Mouse (Mus musculus): ENCODE measurements around the gene Actr2. TPM values are rescaled to one million over a fixed set of nuclear protein-coding genes. Genes with fewer than 3 reads are reported as not detected.

Actr2 gene
- polyA plus RNA-seq, 1 experiment from 2014 or later: 115 TPM

DNA sequence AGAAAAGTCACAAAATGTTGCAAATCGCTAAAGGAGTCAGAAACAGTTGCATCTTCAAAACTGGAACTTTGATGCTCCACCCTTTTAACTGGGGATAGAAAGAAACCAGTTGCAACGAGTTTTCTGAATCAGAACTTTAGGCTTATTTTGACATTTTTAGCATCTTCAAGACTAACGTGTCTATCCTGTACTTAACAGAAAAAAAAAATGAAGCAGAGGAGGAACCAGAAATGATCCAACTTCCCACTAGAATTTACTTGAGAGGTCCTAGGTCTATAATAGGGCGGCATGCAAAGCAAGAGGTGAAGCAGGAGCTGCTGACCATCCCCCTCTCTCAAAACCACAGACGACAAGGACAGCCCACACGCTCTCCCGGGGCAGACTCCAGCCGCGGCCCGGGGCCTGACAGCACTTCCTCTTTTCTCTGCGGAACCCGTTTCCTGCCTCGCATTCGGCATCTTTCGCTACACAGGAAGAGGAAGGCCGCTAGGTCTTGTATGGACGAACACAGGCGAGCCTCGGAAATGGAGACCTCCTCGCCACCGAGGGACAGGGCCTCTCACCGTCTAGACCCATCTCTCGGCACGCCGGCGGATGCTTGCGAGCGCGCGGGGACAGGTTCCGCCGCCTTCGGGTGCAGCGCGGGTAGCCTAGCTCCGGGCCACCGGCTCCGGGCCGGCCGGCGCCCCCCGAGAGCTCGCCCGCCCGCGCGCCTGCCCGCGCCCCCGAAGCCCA, 540 bp downstream of the Actr2 start:
- Histone ChIP-seq H3K9ac (peak overlapping the region; percentile 81), H3K4me3 (replicated peaks) (peak overlapping the region; percentile 85), H3K4me1 (peaks cover 15% of the 10 kb centered on the region), H3K4me2 (replicated peaks) (peak overlapping the region; percentile 69), H3K36me3 (0 out of 2 replicates have a peak, but pooled peaks cover 3% of the 10 kb centered on the region), H3K27ac (replicated peaks) (peak overlapping the region; percentile 96), H3K9me3 (replicated peaks) (no peaks in the 10 kb centered on the region), H3K27me3 (no peaks in the 10 kb centered on the region)
- peak; percentile 80 for ATAC-seq (ENCODE audit: insufficient number of reproducible peaks, low FRiP score, low TSS enrichment, low read depth)
- 1% methylated on average over 41 of the region's 50 CpGs for WGBS

DNA sequence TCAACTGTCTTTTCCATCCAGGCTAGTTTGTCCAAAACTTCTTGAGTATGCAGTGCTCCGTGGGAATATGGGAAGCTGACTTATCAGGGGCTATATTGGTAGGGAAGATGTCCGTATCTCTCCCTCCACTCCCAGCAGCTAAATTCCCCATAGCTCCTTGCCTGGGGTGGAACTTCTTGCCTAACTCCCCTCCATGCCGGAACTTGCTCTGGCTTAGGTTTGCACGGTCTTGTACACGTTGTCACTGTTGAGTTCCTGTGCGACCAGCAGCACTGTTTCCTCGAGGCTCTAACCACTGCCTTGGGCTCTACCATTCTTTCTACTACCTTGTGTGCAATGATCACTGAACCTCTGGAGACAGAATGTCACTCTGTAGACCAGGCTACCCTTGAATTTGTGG, 4.6 kb downstream of the Actr2 start:
- no peak overlapping the region for H3K9ac ChIP-seq
- H3K4me3 ChIP-seq (replicated peaks): no peak overlapping the region
- H3K9me3 ChIP-seq (replicated peaks): no peaks in the 10 kb centered on the region
- H3K36me3 ChIP-seq: peaks cover 3% of the 10 kb centered on the region; the same call in 1 of the 2 replicates
- no peak for ATAC-seq (ENCODE audit: insufficient number of reproducible peaks, low FRiP score, low TSS enrichment, low read depth)
- peaks cover 9% of the 10 kb centered on the region; the same call in 1 of the 2 replicates for H3K4me1 ChIP-seq
- no peak overlapping the region for H3K27ac ChIP-seq (replicated peaks)
- no peaks in the 10 kb centered on the region for H3K27me3 ChIP-seq
- H3K4me2 ChIP-seq (replicated peaks): no peak overlapping the region
- WGBS: 78% methylated on average over 7 of the region's 7 CpGs

GRCm38 (mm10) chr11:20107683-20108082, 5.0 kb downstream of the Actr2 start:
- Histone ChIP-seq H3K9ac (no peak overlapping the region), H3K9me3 (replicated peaks) (no peaks in the 10 kb centered on the region), H3K36me3 (peaks cover 3% of the 10 kb centered on the region; the same call in 1 of the 2 replicates), H3K4me2 (replicated peaks) (no peak overlapping the region), H3K27ac (replicated peaks) (no peak overlapping the region), H3K27me3 (no peaks in the 10 kb centered on the region), H3K4me3 (replicated peaks) (no peak overlapping the region), H3K4me1 (peaks cover 9% of the 10 kb centered on the region; the same call in 1 of the 2 replicates)
- WGBS: 86% methylated on average over 4 of the region's 4 CpGs
- ATAC-seq (ENCODE audit: insufficient number of reproducible peaks, low FRiP score, low TSS enrichment, low read depth): no peak

GRCm38 (mm10) chr11:20106946-20107345, 5.8 kb downstream of the Actr2 start:
- Histone ChIP-seq H3K4me1 (peaks cover 9% of the 10 kb centered on the region; the same call in 1 of the 2 replicates), H3K4me2 (replicated peaks) (no peak overlapping the region), H3K9ac (no peak overlapping the region), H3K36me3 (peaks cover 3% of the 10 kb centered on the region; the same call in 1 of the 2 replicates), H3K27me3 (no peaks in the 10 kb centered on the region), H3K9me3 (replicated peaks) (no peaks in the 10 kb centered on the region), H3K4me3 (replicated peaks) (no peak overlapping the region), H3K27ac (replicated peaks) (no peak overlapping the region)
- no peak for ATAC-seq (ENCODE audit: insufficient number of reproducible peaks, low FRiP score, low TSS enrichment, low read depth)
- 49% methylated on average over 3 of the region's 3 CpGs for WGBS

DNA sequence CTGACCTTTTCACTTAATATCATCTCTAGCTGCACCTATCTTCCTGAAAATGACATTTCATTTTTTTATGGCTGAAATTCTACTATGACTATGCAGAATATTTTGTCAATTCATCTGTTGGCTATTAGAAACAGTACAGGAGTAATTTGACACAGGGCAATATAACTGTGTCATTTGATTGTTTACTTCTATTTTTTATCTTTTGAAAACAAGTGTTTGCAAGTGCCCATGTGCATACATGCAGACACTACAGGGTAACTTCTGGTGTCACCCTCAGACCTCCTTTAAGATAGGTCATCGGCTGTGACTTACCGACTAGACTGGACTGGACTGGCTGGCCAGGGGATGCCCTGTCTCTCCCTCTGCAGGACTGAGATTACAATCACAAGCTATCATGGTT, 8.8 kb downstream of the Actr2 start:
- Histone ChIP-seq H3K4me1 (no peaks in the 10 kb centered on the region), H3K9me3 (replicated peaks) (no peaks in the 10 kb centered on the region), H3K27me3 (no peaks in the 10 kb centered on the region), H3K4me3 (replicated peaks) (no peak overlapping the region), H3K4me2 (replicated peaks) (no peak overlapping the region), H3K36me3 (peaks cover 7% of the 10 kb centered on the region), H3K27ac (replicated peaks) (no peak overlapping the region), H3K9ac (no peak overlapping the region)
- no peak for ATAC-seq (ENCODE audit: insufficient number of reproducible peaks, low FRiP score, low TSS enrichment, low read depth)
- WGBS: 91% methylated on average over 2 of the region's 2 CpGs

GRCm38 (mm10) chr11:20086306-20086705, 26.4 kb downstream of the Actr2 start:
- Histone ChIP-seq H3K4me3 (replicated peaks) (no peak overlapping the region), H3K36me3 (peaks cover 46% of the 10 kb centered on the region), H3K27me3 (no peaks in the 10 kb centered on the region), H3K9me3 (replicated peaks) (no peaks in the 10 kb centered on the region), H3K4me2 (replicated peaks) (no peak overlapping the region), H3K4me1 (no peaks in the 10 kb centered on the region), H3K9ac (no peak overlapping the region), H3K27ac (replicated peaks) (no peak overlapping the region)
- no peak for ATAC-seq (ENCODE audit: insufficient number of reproducible peaks, low FRiP score, low TSS enrichment, low read depth)

DNA sequence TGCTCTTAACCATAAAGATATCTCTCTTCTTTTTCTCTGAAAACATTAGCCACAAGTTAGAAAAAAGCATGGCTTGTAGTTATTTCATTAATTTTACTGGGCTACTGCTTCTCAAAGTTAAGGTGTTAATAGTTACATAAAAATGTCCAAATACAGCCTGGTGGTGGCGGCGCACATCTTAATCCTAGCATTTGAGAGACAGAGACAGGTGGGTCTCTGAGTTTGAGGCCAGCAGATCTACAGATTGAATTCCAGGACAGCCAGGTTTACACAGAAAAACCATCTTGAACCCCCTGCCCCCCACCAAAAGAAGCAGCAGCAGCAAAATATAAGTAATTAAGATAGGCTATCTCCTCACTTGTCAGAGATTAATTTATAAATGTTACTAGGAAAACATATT, 27.1 kb downstream of the Actr2 start:
- Histone ChIP-seq H3K4me2 (replicated peaks) (no peak overlapping the region), H3K9me3 (replicated peaks) (no peaks in the 10 kb centered on the region), H3K4me1 (no peaks in the 10 kb centered on the region), H3K4me3 (replicated peaks) (no peak overlapping the region), H3K36me3 (peaks cover 50% of the 10 kb centered on the region), H3K9ac (no peak overlapping the region), H3K27ac (replicated peaks) (no peak overlapping the region), H3K27me3 (no peaks in the 10 kb centered on the region)
- 95% methylated on average over 2 of the region's 2 CpGs for WGBS
- ATAC-seq (ENCODE audit: insufficient number of reproducible peaks, low FRiP score, low TSS enrichment, low read depth): no peak

DNA sequence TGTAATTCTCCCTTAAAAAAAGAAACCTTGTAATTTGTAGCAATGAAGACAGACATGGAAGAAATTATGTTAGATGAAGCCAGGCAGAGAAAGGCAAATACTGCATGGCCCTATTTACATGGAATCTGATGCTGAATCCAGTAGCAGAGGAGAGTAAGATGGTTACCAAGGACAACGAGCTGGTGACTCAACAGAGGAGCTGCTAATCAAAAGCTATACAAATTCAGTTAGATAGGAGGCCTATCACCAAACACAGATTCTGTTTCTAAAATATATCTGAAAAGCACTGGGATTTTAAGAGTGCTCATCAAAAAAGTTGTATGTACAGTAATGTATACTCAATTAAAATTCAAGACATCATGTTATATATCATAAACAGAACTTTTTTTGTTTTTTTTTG, 37.3 kb downstream of the Actr2 start:
- no peaks in the 10 kb centered on the region for H3K9me3 ChIP-seq (replicated peaks)
- no peak overlapping the region for H3K4me2 ChIP-seq (replicated peaks)
- 69% methylated on average over 1 of the region's 1 CpGs for WGBS
- no peaks in the 10 kb centered on the region for H3K27me3 ChIP-seq
- H3K27ac ChIP-seq (replicated peaks): no peak overlapping the region
- no peaks in the 10 kb centered on the region for H3K4me1 ChIP-seq
- no peak overlapping the region for H3K9ac ChIP-seq
- ATAC-seq (ENCODE audit: insufficient number of reproducible peaks, low FRiP score, low TSS enrichment, low read depth): no peak
- no peak overlapping the region for H3K4me3 ChIP-seq (replicated peaks)
- peaks cover 71% of the 10 kb centered on the region for H3K36me3 ChIP-seq

DNA sequence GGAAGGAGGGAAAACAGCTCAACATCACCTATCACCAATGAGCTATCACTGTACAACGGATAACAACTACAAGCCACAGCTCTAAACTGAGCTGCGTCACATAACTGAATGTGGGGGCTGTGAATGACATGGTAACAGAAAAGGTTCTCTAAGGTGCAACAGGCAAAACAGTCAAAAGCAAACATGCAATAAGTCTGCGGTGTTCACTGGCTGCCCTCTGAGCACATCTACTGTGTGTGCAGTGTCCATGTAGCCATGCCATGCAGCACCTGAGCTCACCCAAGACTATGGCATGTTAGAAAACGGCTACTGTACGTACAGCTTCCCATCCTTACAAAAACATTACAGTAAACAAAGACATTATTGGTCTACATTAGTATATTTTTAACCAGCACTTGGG, 39.9 kb downstream of the Actr2 start:
- peak overlapping the region; percentile 6; the same call in 1 of the 2 replicates for H3K27ac ChIP-seq (replicated peaks)
- H3K9me3 ChIP-seq (replicated peaks): no peaks in the 10 kb centered on the region
- peaks cover 63% of the 10 kb centered on the region for H3K36me3 ChIP-seq
- H3K4me1 ChIP-seq: no peaks in the 10 kb centered on the region
- no peak overlapping the region for H3K4me3 ChIP-seq (replicated peaks)
- H3K4me2 ChIP-seq (replicated peaks): no peak overlapping the region
- H3K9ac ChIP-seq: no peak overlapping the region
- no peaks in the 10 kb centered on the region for H3K27me3 ChIP-seq
- WGBS: 93% methylated on average over 5 of the region's 5 CpGs
- ATAC-seq (ENCODE audit: insufficient number of reproducible peaks, low FRiP score, low TSS enrichment, low read depth): no peak

- no peaks in the 10 kb centered on the region for H3K27me3 ChIP-seq
Observed at GRCm38 (mm10) chr11:20072174-20072573, 40.5 kb downstream of the Actr2 start.

GRCm38 (mm10) chr11:20068346-20069004, 44.2 kb downstream of the Actr2 start:
- Histone ChIP-seq H3K4me3 (replicated peaks) (no peak overlapping the region), H3K4me1 (no peaks in the 10 kb centered on the region), H3K27me3 (no peaks in the 10 kb centered on the region), H3K36me3 (peaks cover 61% of the 10 kb centered on the region), H3K9me3 (replicated peaks) (no peaks in the 10 kb centered on the region), H3K9ac (no peak overlapping the region), H3K4me2 (replicated peaks) (no peak overlapping the region), H3K27ac (replicated peaks) (no peak overlapping the region)
- ATAC-seq (ENCODE audit: insufficient number of reproducible peaks, low FRiP score, low TSS enrichment, low read depth): no peak
- 95% methylated on average over 6 of the region's 6 CpGs for WGBS

More at GRCm38 (mm10) chr11:20072174-20072573, 40.5 kb downstream of the Actr2 start:
- ATAC-seq (ENCODE audit: insufficient number of reproducible peaks, low FRiP score, low TSS enrichment, low read depth): no peak
- Histone ChIP-seq H3K4me2 (replicated peaks) (no peak overlapping the region), H3K36me3 (peaks cover 59% of the 10 kb centered on the region), H3K27ac (replicated peaks) (peak overlapping the region; percentile 6; the same call in 1 of the 2 replicates), H3K4me3 (replicated peaks) (no peak overlapping the region), H3K9me3 (replicated peaks) (no peaks in the 10 kb centered on the region), H3K9ac (no peak overlapping the region), H3K4me1 (no peaks in the 10 kb centered on the region)
- WGBS: 74% methylated on average over 3 of the region's 3 CpGs
